Mouse (Mus musculus) MEL (cell line): ENCODE measurements around the gene Mafb. TPM values are rescaled to one million over a fixed set of nuclear protein-coding genes. Genes with fewer than 3 reads are reported as not detected.

ENCODE experiments used
- DNase-seq: peaks from one replicate; pipeline ENCODE4 v3.0.0; 2011; ENCODE audit warnings: low read depth, low spot score
- H3K27ac ChIP-seq: 2 replicates; pipeline ENCODE4 v1.5.1; 2012; ENCODE audit warnings: low read depth, mild to moderate bottlenecking, control low read depth, low read length, moderate library complexity; ENCODE audit not compliant: control insufficient read depth
- H3K27me3 ChIP-seq, 2 experiments: fragments of 150-350 bp in 1 of 2; sonication (generic) in 1 of 2; 2 replicates each; pipeline ENCODE4 v1.6.1; 2012; ENCODE audit warnings: low read length in 2 of 2, mild to moderate bottlenecking in 2 of 2, improper control_type of control experiment in 1 of 2, moderate library complexity in 1 of 2; ENCODE audit not compliant: insufficient read depth in 2 of 2, control insufficient read depth in 1 of 2
- H3K36me3 ChIP-seq, 2 experiments: 2 replicates each; pipeline ENCODE4 v1.6.1; 2012 to 2014; ENCODE audit warnings: low read length in 2 of 2, improper control_type of control experiment in 1 of 2, inconsistent platforms in 1 of 2, mild to moderate bottlenecking in 1 of 2; ENCODE audit not compliant: insufficient read depth in 2 of 2, control insufficient read depth in 1 of 2
- H3K4me1 ChIP-seq, 2 experiments: fragments of 150-350 bp in 1 of 2; sonication (generic) in 1 of 2; 2 replicates each; pipeline ENCODE4 v1.6.1; 2012; ENCODE audit warnings: low read length in 2 of 2, improper control_type of control experiment in 1 of 2, mild to moderate bottlenecking in 1 of 2; ENCODE audit not compliant: insufficient read depth in 2 of 2, control insufficient read depth in 1 of 2
- H3K4me3 ChIP-seq, 2 experiments: fragments of 150-350 bp in 1 of 2; sonication (generic) in 1 of 2; 2 replicates each; pipeline ENCODE4 v1.5.1; 2012; ENCODE audit warnings: low read depth in 2 of 2, low read length in 2 of 2, mild to moderate bottlenecking in 2 of 2, moderate library complexity in 2 of 2, control low read depth in 1 of 2, improper control_type of control experiment in 1 of 2; ENCODE audit not compliant: control insufficient read depth in 1 of 2, insufficient read depth in 1 of 2
- H3K79me2 ChIP-seq: 2 replicates; pipeline ENCODE4 v1.6.1; 2012; ENCODE audit warnings: mild to moderate bottlenecking, low read length, moderate library complexity; ENCODE audit not compliant: control insufficient read depth, poor library complexity, insufficient read depth
- H3K9ac ChIP-seq: 2 replicates; pipeline ENCODE4 v1.6.1; 2012; ENCODE audit warnings: low read depth, mild to moderate bottlenecking, control low read depth, low read length, moderate library complexity; ENCODE audit not compliant: control insufficient read depth, poor library complexity, severe bottlenecking
- H3K9me3 ChIP-seq: fragments of 150-350 bp; sonication (generic); replicated peaks from 2 replicates; pipeline ENCODE4 v1.6.1; 2012; ENCODE audit warnings: mild to moderate bottlenecking, low read length, improper control_type of control experiment, moderate library complexity; ENCODE audit not compliant: insufficient read depth
- CTCF ChIP-seq, 3 experiments: IDR thresholded peaks in 2 of 3; conservative IDR thresholded peaks in 1 of 3; 2 replicates each; pipeline ENCODE4 v1.5.1; 2011 to 2012; ENCODE audit warnings: low read length in 3 of 3, low read depth in 2 of 3, mild to moderate bottlenecking in 2 of 3, improper control_type of control experiment in 1 of 3, inconsistent platforms in 1 of 3, mixed read lengths in 1 of 3, moderate library complexity in 1 of 3; ENCODE audit not compliant: control insufficient read depth in 1 of 3, insufficient read depth in 1 of 3, poor library complexity in 1 of 3, severe bottlenecking in 1 of 3
- E2F4 ChIP-seq: IDR thresholded peaks from 2 replicates; pipeline ENCODE4 v1.6.1; 2011; ENCODE audit warnings: low read depth, low read length, improper control_type of control experiment, borderline replicate concordance
- ETS1 ChIP-seq: IDR thresholded peaks from 2 replicates; pipeline ENCODE4 v1.6.1; 2012; ENCODE audit warnings: low read depth, mild to moderate bottlenecking, inconsistent platforms, low read length, improper control_type of control experiment, moderate library complexity
- GABPA ChIP-seq: IDR thresholded peaks from 2 replicates; pipeline ENCODE4 v1.6.1; 2012; ENCODE audit warnings: low read depth, mild to moderate bottlenecking, inconsistent platforms, low read length, improper control_type of control experiment, moderate library complexity
- GATA1 ChIP-seq: IDR thresholded peaks from 2 replicates; pipeline ENCODE4 v1.6.1; 2011; ENCODE audit warnings: low read depth, low read length, improper control_type of control experiment
- HCFC1 ChIP-seq: IDR thresholded peaks from 2 replicates; pipeline ENCODE4 v1.6.1; 2012; ENCODE audit warnings: low read depth, mild to moderate bottlenecking, inconsistent platforms, low read length, improper control_type of control experiment, moderate library complexity
- JUND ChIP-seq: IDR thresholded peaks from 2 replicates; pipeline ENCODE4 v1.6.1; 2011; ENCODE audit warnings: low read depth, mild to moderate bottlenecking, improper control_type of control experiment, low read length
- KAT2A ChIP-seq: conservative IDR thresholded peaks from 2 replicates; pipeline ENCODE4 v1.6.1; 2012; ENCODE audit warnings: low read depth, low read length, improper control_type of control experiment, inconsistent platforms
- MAX ChIP-seq: IDR thresholded peaks from 2 replicates; pipeline ENCODE4 v1.6.1; 2011; ENCODE audit warnings: low read length, improper control_type of control experiment
- MXI1 ChIP-seq: IDR thresholded peaks from 2 replicates; pipeline ENCODE4 v1.6.1; 2011; ENCODE audit warnings: mild to moderate bottlenecking, low read depth, low read length, improper control_type of control experiment
- MYB ChIP-seq: IDR thresholded peaks from 2 replicates; pipeline ENCODE4 v1.6.1; 2011; ENCODE audit warnings: mild to moderate bottlenecking, low read depth, low read length, improper control_type of control experiment
- MYC ChIP-seq: IDR thresholded peaks from 2 replicates; pipeline ENCODE4 v1.6.1; 2011; ENCODE audit warnings: low read depth, mild to moderate bottlenecking, low read length, improper control_type of control experiment, moderate library complexity
- RAD21 ChIP-seq: IDR thresholded peaks from 2 replicates; pipeline ENCODE4 v1.6.1; 2011; ENCODE audit warnings: mild to moderate bottlenecking, low read depth, low read length, improper control_type of control experiment
- SIN3A ChIP-seq: IDR thresholded peaks from 2 replicates; pipeline ENCODE4 v1.6.1; 2012; ENCODE audit warnings: low read length, improper control_type of control experiment, inconsistent platforms
- TBP ChIP-seq: IDR thresholded peaks from 2 replicates; pipeline ENCODE4 v1.8.0; 2011; ENCODE audit warnings: low read depth, low read length, improper control_type of control experiment
- UBTF ChIP-seq: IDR thresholded peaks from 2 replicates; pipeline ENCODE4 v1.6.1; 2012; ENCODE audit warnings: low read depth, mild to moderate bottlenecking, inconsistent platforms, low read length, improper control_type of control experiment, moderate library complexity, borderline replicate concordance; ENCODE audit not compliant: insufficient read depth
- USF1 ChIP-seq: IDR thresholded peaks from 2 replicates; pipeline ENCODE4 v1.6.1; 2014; ENCODE audit warnings: low read depth, mild to moderate bottlenecking, inconsistent platforms, low read length, improper control_type of control experiment, moderate library complexity
- USF2 ChIP-seq, 2 experiments: IDR thresholded peaks; 2 replicates each; pipeline ENCODE4 v1.6.1; 2011 to 2012; ENCODE audit warnings: improper control_type of control experiment in 2 of 2, low read length in 2 of 2, borderline replicate concordance in 1 of 2, inconsistent platforms in 1 of 2, low read depth in 1 of 2, mild to moderate bottlenecking in 1 of 2; ENCODE audit not compliant: insufficient read depth in 1 of 2
- ZC3H11A ChIP-seq: IDR thresholded peaks from 2 replicates; pipeline ENCODE4 v1.6.1; 2012; ENCODE audit warnings: low read depth, mild to moderate bottlenecking, inconsistent platforms, low read length, improper control_type of control experiment
- ZKSCAN1 ChIP-seq: IDR thresholded peaks from 2 replicates; pipeline ENCODE4 v1.6.1; 2012; ENCODE audit warnings: low read depth, mild to moderate bottlenecking, inconsistent platforms, low read length, improper control_type of control experiment, moderate library complexity
- ZNF384 ChIP-seq: IDR thresholded peaks from 2 replicates; pipeline ENCODE4 v1.6.1; 2012; ENCODE audit warnings: low read depth, mild to moderate bottlenecking, inconsistent platforms, low read length, improper control_type of control experiment
- polyA plus RNA-seq, 2 experiments: library from polyadenylated mRNA; stranded (reverse) in 1 of 2; unstranded in 1 of 2; fragments of >175 nt in 1 of 2; fragments of >200 nt in 1 of 2; gene quantifications; 2 replicates each; pipeline versions ENCODE4 v1.2.1 to v1.2.4; 2012; ENCODE audit warnings: low replicate concordance in 2 of 2, low read depth in 1 of 2; ENCODE audit not compliant: insufficient read length in 2 of 2, insufficient read depth in 1 of 2, missing spikeins in 1 of 2
- total RNA-seq: library from RNA; depleted of rRNA; stranded (reverse); fragments of 300-350 nt; gene quantifications from 2 replicates; pipeline ENCODE4 v1.2.3, GENCODE M21; 2012

The Mafb gene
- total and polyA plus RNA-seq, 3 experiments = not detected

DNA sequence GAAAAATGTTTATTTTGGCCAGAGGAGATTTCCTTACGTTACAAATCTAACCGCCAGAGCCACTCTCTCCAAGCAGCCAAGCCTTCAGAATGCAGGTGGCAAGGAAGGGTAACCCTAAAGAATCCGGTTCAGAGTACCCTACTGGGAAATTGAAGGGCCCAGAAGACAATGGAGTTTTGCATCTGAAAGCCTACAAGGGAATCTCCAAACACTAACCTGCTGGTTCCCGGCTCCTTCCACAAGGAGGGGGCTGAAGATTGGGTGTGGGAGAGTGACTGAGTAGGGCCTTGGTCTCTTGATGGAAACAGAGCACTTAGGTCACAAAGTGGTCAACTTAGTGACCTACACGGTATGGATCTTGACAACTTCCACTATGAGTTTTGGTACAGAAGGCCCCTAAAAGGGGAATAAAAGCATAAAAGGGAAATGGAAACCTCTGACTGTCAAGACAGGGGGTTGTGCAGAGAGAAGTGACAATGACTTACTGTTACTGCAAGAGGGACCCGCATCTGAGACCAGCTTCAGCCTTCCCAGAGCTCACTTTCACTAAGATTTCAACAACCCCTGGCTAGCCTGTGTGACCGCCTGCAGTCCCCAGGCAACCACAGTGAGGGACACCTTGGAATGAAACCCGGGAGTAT, 6.5 kb downstream of the Mafb start:
- Histone ChIP-seq H3K4me3 (no peak overlapping the region), H3K27me3 (no peaks in the 10 kb centered on the region), H3K27ac (no peak overlapping the region), H3K79me2 (no peaks in the 10 kb centered on the region), H3K4me1 (no peaks in the 10 kb centered on the region), H3K36me3 (no peaks in the 10 kb centered on the region), H3K9me3 (no peaks in the 10 kb centered on the region), H3K9ac (no peak overlapping the region)
- DNase-seq = no peak
- TF ChIP-seq GABPA = no peak
- TF ChIP-seq ZC3H11A = no peak
- TF ChIP-seq ZNF384 = no peak
- TF ChIP-seq KAT2A = no peak
- no peak for TF ChIP-seq SIN3A
- TF ChIP-seq CTCF (IDR thresholded peaks at IDR 0.05 in 2 of 3, conservative IDR thresholded peaks at IDR 0.05 in 1 of 3; ENCODE audit: control insufficient read depth in 1 of 3, insufficient read depth in 1 of 3, low read depth in 2 of 3, low read length in 3 of 3, poor library complexity in 1 of 3, severe bottlenecking in 1 of 3) = no peak
- TF ChIP-seq UBTF = no peak
- no peak for TF ChIP-seq TBP
- no peak for TF ChIP-seq ETS1
- TF ChIP-seq HCFC1 = no peak
- no peak for TF ChIP-seq RAD21
- no peak for TF ChIP-seq MXI1
- TF ChIP-seq ZKSCAN1 = no peak

DNA sequence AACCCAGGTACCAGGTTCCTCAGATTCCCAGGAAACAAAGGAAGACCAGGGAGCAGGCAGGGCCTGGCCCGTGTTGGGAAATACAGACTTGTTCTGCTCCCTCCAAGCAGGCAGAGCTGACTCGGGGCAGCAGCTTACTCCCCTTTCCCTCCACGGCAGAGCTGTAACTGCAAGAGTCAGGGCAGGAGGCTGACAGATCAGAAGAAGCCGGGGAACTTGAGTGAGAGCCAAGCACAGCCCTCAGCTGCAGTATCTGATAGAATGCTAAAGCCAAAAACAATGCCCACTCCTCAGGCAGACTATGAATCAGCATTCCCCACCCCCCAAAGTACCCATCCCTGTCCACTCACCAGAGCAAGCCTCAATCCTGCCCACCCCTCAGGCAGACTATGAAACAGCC, 8.0 kb downstream of the Mafb start:
- Histone ChIP-seq H3K36me3 (no peaks in the 10 kb centered on the region), H3K9me3 (no peaks in the 10 kb centered on the region), H3K4me1 (no peaks in the 10 kb centered on the region), H3K4me3 (no peak overlapping the region), H3K9ac (no peak overlapping the region), H3K79me2 (no peaks in the 10 kb centered on the region), H3K27ac (no peak overlapping the region), H3K27me3 (no peaks in the 10 kb centered on the region)
- TF ChIP-seq HCFC1 (no peak), ETS1 (no peak), MYB (no peak), JUND (no peak), MYC (no peak), MAX (no peak), USF1 (no peak), GATA1 (no peak), USF2 (IDR thresholded peaks at IDR 0.05; ENCODE audit: borderline replicate concordance in 1 of 2, insufficient read depth in 1 of 2, low read depth in 1 of 2, low read length in 2 of 2) (no peak), E2F4 (no peak), ZNF384 (no peak)
- DNase-seq = no peak
